Mouse (Mus musculus) CH12.LX (cell line): ENCODE data around the gene Tent4b. TPM values are rescaled to one million over a fixed set of nuclear protein-coding genes. Genes with fewer than 3 reads are reported as not detected.

ENCODE experiments used
- DNase-seq: peaks from one replicate; pipeline ENCODE4 v3.0.0-alpha.2; 2013; ENCODE audit errors: extremely low read depth
- H3K27ac ChIP-seq: 2 replicates; pipeline ENCODE4 v1.5.1; 2012; ENCODE audit warnings: low read depth, mild to moderate bottlenecking, control low read depth, moderate library complexity; ENCODE audit not compliant: insufficient read depth
- H3K27me3 ChIP-seq: replicated peaks from 2 replicates; pipeline ENCODE3; 2012; ENCODE audit warnings: inconsistent platforms
- H3K36me3 ChIP-seq, 2 experiments: replicated peaks in 1 of 2; 2 replicates each; pipeline versions ENCODE3 to v1.6.1; 2012; ENCODE audit warnings: inconsistent platforms in 1 of 2, low read length in 1 of 2, mild to moderate bottlenecking in 1 of 2, mixed read lengths in 1 of 2, moderate library complexity in 1 of 2; ENCODE audit not compliant: control insufficient read depth in 1 of 2, insufficient read depth in 1 of 2
- H3K4me1 ChIP-seq, 2 experiments: 2 replicates each; pipeline ENCODE4 v1.6.1; 2012; ENCODE audit warnings: inconsistent platforms in 1 of 2, moderate library complexity in 1 of 2; ENCODE audit not compliant: insufficient read depth in 2 of 2, control insufficient read depth in 1 of 2
- H3K4me2 ChIP-seq: 2 replicates; pipeline ENCODE4 v1.6.1; 2012; ENCODE audit warnings: low read depth, mild to moderate bottlenecking, control low read depth; ENCODE audit not compliant: poor library complexity, insufficient read depth, severe bottlenecking
- H3K4me3 ChIP-seq, 3 experiments: fragments of 150-350 bp in 1 of 3; sonication (generic) in 1 of 3; replicated peaks in 1 of 3; 2 replicates each; pipeline versions ENCODE3 to v1.5.1; 2011 to 2012; ENCODE audit warnings: low read depth in 2 of 3, low read length in 2 of 3, mild to moderate bottlenecking in 2 of 3, moderate library complexity in 2 of 3, control low read depth in 1 of 3, improper control_type of control experiment in 1 of 3, inconsistent platforms in 1 of 3, mixed read lengths in 1 of 3; ENCODE audit not compliant: poor library complexity in 1 of 3
- H3K79me2 ChIP-seq: replicated peaks from 2 replicates; pipeline ENCODE4 v1.6.1; 2012; ENCODE audit warnings: mild to moderate bottlenecking, moderate library complexity; ENCODE audit not compliant: control insufficient read depth, poor library complexity, insufficient read depth, severe bottlenecking; ENCODE audit errors: extremely low read depth
- H3K9ac ChIP-seq: 2 replicates; pipeline ENCODE4 v1.6.1; 2012; ENCODE audit warnings: low read depth, mild to moderate bottlenecking, control low read depth, moderate library complexity; ENCODE audit not compliant: insufficient read depth
- H3K9me3 ChIP-seq: replicated peaks from 2 replicates; pipeline ENCODE3; 2012; ENCODE audit warnings: low read length, inconsistent platforms, mixed read lengths
- BHLHE40 ChIP-seq: IDR thresholded peaks from 2 replicates; pipeline ENCODE4 v1.6.1; 2011; ENCODE audit warnings: mild to moderate bottlenecking, low read depth, low read length, improper control_type of control experiment
- CHD1 ChIP-seq: IDR thresholded peaks from 2 replicates; pipeline ENCODE4 v1.6.1; 2012; ENCODE audit warnings: low read depth, low read length, improper control_type of control experiment, inconsistent platforms
- CHD2 ChIP-seq: IDR thresholded peaks from 2 replicates; pipeline ENCODE4 v1.6.1; 2011; ENCODE audit warnings: low read length, improper control_type of control experiment
- JUN ChIP-seq: IDR thresholded peaks from 2 replicates; pipeline ENCODE4 v1.6.1; 2011; ENCODE audit warnings: low read depth, mild to moderate bottlenecking, low read length, improper control_type of control experiment, moderate library complexity; ENCODE audit not compliant: insufficient read depth
- MAX ChIP-seq: IDR thresholded peaks from 2 replicates; pipeline ENCODE4 v1.6.1; 2011; ENCODE audit warnings: low read length, improper control_type of control experiment
- MXI1 ChIP-seq: IDR thresholded peaks from 2 replicates; pipeline ENCODE4 v1.6.1; 2011; ENCODE audit warnings: mild to moderate bottlenecking, low read depth, low read length, improper control_type of control experiment
- SIN3A ChIP-seq: IDR thresholded peaks from 2 replicates; pipeline ENCODE4 v1.6.1; 2012; ENCODE audit warnings: low read length, improper control_type of control experiment, inconsistent platforms
- TCF12 ChIP-seq: IDR thresholded peaks from 2 replicates; pipeline ENCODE4 v1.6.1; 2014; ENCODE audit warnings: low read depth, mild to moderate bottlenecking, inconsistent platforms, low read length, improper control_type of control experiment
- UBTF ChIP-seq: IDR thresholded peaks from 2 replicates; pipeline ENCODE4 v1.6.1; 2012; ENCODE audit warnings: low read depth, mild to moderate bottlenecking, inconsistent platforms, low read length, improper control_type of control experiment, moderate library complexity
- ZNF384 ChIP-seq: IDR thresholded peaks from 2 replicates; pipeline ENCODE4 v1.6.1; 2012; ENCODE audit warnings: low read depth, low read length, improper control_type of control experiment, inconsistent platforms
- dilution Hi-C: fragments of 300-500 bp; cut with MboI; formaldehyde crosslinking; loops from 2 replicates; pipeline ENCODE4 v1.14.3; 2020; ENCODE audit warnings: low sequenced_read_pairs; ENCODE audit not compliant: extremely low pct_unique_long_range_greater_than_20kb, extremely low pct_ligation_motif_present
- in situ Hi-C: fragments of 300-500 bp; cut with MboI; formaldehyde crosslinking; loops from 3 replicates; pipeline ENCODE4 v1.14.3; 2019; ENCODE audit warnings: low sequenced_read_pairs, low pct_ligation_motif_present, low pct_unique_long_range_greater_than_20kb, mixed read lengths
- polyA plus RNA-seq: library from polyadenylated mRNA; unstranded; fragments of >175 nt; gene quantifications from 2 replicates; pipeline ENCODE4 v1.2.1, GENCODE M21; 2012; ENCODE audit warnings: low read depth; ENCODE audit not compliant: insufficient read length
- total RNA-seq, 2 experiments: library from RNA; depleted of rRNA; stranded (reverse); fragments of 300-350 nt in 1 of 2; fragments of >200 nt in 1 of 2; gene quantifications; 2 replicates each; pipeline ENCODE4 v1.2.3; 2012 to 2014

The Tent4b gene
- total and polyA plus RNA-seq, 3 experiments, result 20.1 to 37.8 (median 27.9) TPM

DNA sequence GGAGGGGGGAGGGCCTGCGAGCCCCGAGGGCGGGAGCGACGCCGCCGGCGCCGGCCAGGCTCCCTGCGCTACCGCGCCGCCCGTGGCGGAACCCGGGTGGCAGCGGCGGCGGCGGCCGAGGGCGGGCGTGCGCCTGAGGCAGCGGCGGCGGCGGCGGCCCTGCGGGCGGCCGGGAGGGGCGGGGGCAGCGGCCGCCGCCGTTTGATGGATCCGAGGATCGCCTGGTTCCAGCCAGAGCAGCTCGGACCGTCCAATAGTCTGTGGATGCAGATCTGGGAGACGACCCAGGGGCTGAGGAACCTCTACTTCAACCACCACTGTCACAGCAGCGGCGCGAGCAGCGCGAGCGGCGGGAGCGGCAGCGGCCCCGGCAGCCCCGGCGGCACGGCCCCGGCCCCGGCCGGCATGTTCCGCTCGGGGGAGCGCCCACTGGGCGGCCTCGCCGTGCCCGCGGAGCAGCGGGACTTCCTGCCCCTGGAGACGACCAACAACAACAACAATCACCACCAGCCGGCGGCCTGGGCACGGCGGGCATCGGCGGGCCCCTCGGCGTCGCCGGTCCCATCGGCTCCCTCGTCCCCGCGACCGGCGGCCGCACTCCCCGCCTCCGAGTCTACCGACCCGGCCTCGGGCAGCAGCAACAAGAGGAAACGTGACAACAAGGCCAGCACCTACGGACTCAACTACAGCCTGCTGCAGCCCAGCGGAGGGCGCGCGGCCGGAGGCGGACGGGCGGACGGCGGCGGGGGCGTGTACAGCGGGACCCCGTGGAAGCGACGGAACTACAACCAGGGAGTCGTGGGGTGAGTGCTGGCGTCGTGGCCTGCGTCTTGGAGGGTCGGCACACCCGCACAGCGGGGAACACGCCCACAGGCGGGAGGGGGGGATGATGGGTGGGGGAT, 938 bp downstream of the Tent4b start:
- H3K4me1 ChIP-seq, result peaks cover 5 to 21% of the 10 kb centered on the region in 2 experiments
- H3K4me2 ChIP-seq, result peak overlapping the region; percentile 74
- no peak overlapping the region for H3K27ac ChIP-seq
- peaks cover 33% of the 10 kb centered on the region for H3K79me2 ChIP-seq
- no peak for TF ChIP-seq TCF12
- no peak for TF ChIP-seq CHD1
- TF ChIP-seq UBTF, result 0 out of 2 replicates have a peak, but pooled peaks have one; percentile 25
- peak; percentile 59 for TF ChIP-seq MXI1
- no peak for TF ChIP-seq CHD2
- no peak for TF ChIP-seq MAX
- peak; percentile 48; the same call in 1 of the 2 replicates for TF ChIP-seq BHLHE40
- TF ChIP-seq SIN3A, result peak; percentile 25; the same call in 1 of the 2 replicates
- in situ Hi-C loops, result loop anchor here (5.0 kb wide), 1 partner anchor 37 kb away; no protein-coding TSS in a partner anchor
- H3K9ac ChIP-seq, result peak overlapping the region; percentile 83
- peak; percentile 29 for DNase-seq
- dilution Hi-C loops, result no loop called here
- H3K27me3 ChIP-seq, result peaks cover under 1% of the 10 kb centered on the region
- peak overlapping the region; percentile 58 to 91 (median 80) for H3K4me3 ChIP-seq
- no peaks in the 10 kb centered on the region for H3K9me3 ChIP-seq
- peaks cover 3 to 39% of the 10 kb centered on the region in 2 experiments for H3K36me3 ChIP-seq

DNA sequence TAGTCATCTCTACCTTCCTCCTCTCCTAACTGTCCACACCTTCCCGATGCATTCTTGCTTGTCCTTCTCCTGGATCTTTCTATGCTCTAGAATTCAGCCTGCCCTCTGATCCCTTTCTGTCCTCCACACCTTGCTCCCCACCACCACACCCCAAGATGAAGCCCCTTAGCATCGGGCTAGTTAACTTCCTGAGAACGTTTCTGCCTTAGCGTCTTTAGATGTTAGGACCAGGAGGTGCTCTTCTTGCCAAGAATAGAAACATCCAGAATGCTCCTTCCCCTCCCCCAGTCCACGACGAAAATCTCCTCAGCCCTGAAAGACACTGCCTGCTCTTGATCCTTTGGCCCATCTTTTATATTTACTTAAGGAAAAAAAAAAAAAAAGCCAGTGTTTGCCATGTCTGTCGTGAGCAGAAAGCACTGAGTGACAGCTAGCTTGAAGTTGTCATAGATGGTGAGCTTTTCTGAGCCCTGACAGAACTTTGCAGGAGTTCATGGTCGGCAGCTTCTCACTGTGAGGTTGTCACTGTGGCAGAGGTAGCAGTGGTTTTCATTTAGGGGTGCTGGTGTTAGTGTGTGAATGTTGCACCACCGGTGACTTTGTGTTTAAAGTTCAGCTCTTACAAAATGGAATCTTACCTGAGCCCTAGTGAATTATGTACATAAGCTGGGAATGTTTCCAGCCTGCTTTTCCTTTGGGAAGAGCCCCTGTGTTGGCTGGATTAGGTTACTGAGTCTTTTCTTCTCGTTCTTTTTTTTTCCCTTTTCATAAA, 1.9 kb downstream of the Tent4b start:
- no peak for DNase-seq
- in situ Hi-C loops (loop anchor here (5.0 kb wide), 1 partner anchor 36 kb away; no protein-coding TSS in a partner anchor), dilution Hi-C loops (no loop called here)
- Histone ChIP-seq H3K79me2 (peaks cover 33% of the 10 kb centered on the region), H3K9ac (peak overlapping the region; percentile 83; the same call in 1 of the 2 replicates), H3K36me3 (peaks cover 4 to 48% of the 10 kb centered on the region in 2 experiments), H3K9me3 (no peaks in the 10 kb centered on the region), H3K27me3 (no peaks in the 10 kb centered on the region), H3K4me2 (peak overlapping the region; percentile 74), H3K27ac (no peak overlapping the region), H3K4me3 (peak overlapping the region; percentile 58 to 91 (median 80)), H3K4me1 (peaks cover 5 to 21% of the 10 kb centered on the region in 2 experiments)
- TF ChIP-seq ZNF384 (0 out of 2 replicates have a peak, but pooled peaks have one; percentile 15), JUN (no peak)
